Mouse (Mus musculus): ENCODE measurements at regions not wholly inside any gene's neighbourhood (a gene's known extent, or its start where the extent isn't known, plus 50 kb on each side); places are given as distances from the start of the nearest gene placed in this dataset.

DNA sequence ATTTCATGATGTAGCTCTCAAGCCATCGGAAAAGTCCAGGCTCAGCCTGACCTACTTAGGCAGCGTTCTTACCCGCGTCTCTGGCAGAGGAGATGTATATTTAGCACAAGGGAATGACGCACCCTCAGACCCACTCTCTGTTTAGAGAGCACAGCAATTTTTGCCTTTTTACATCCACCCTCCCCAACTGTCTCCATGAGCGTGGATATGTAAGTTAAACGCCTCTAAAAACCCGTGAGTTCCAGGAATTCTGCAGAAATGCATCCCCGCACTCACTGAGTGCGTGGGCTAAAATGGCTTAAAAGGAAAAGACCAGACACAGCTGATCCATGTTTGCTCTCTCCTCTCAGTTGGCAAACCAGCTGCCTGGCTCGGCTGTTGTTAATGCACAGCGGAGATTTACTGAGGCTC lies 267.8 kb upstream of the Arid1b start:
- no peak for DNase-seq

DNA sequence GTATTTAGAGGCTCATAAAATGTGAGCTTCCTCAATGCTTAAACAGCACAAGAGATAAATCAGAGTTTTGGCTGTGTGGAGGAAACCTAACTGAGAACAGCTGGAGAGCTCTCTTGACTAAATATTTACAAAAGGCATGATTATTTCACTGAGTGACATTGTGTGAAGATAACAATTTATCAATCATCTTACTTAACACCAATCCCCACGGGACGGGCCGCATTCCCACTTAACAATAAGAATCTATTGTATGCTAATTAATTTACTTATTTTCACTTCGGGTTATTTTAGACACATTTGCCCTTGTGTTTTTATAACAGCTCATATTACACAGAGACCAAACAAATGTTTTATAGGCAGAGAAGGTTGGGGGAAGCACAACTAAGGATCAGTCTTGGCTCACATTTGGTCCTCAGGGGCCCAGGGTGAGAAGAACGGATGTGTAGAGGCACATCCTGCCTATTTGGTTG lies 259.7 kb upstream of the Arid1b start:
- DNase-seq: no peak

DNA sequence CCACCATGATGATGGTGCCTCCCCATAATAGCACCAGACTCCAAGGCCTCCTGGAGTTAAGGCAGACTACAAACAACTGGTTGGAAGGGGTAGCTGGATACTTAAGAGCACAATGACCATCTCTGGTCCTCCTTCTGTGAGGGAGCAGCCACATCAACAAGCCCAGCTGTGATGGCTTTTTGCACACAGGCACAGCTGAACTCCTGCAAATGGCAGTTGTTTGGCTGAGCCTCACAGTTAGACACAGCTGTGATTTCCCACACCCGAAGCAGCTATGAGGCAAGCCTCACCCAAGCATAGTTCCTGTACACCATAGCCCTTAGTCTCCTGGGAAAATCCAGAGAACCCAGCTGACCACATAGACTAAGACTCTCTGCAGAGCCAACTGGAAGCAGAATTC lies 258.9 kb upstream of the Arid1b start:
- DNase-seq: no peak

DNA sequence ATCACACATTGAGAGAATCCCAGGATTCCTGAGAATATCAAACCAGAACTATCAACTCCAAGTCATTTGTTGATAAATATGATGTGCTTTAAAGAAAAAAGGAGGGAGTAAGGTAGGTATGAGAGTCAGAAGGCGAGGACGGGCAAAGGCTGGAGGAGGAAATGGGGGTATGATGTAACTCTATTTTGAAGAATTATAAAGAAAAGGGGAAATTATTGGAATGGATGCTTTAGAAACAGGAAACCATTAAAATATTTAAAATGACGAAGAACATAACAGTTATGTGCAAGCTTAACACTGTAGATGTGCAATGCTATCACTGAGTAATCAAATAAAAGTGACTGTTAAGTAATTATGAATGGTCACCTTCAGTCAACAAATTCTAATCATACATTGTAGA lies 257.4 kb upstream of the Arid1b start:
- DNase-seq: no peak

DNA sequence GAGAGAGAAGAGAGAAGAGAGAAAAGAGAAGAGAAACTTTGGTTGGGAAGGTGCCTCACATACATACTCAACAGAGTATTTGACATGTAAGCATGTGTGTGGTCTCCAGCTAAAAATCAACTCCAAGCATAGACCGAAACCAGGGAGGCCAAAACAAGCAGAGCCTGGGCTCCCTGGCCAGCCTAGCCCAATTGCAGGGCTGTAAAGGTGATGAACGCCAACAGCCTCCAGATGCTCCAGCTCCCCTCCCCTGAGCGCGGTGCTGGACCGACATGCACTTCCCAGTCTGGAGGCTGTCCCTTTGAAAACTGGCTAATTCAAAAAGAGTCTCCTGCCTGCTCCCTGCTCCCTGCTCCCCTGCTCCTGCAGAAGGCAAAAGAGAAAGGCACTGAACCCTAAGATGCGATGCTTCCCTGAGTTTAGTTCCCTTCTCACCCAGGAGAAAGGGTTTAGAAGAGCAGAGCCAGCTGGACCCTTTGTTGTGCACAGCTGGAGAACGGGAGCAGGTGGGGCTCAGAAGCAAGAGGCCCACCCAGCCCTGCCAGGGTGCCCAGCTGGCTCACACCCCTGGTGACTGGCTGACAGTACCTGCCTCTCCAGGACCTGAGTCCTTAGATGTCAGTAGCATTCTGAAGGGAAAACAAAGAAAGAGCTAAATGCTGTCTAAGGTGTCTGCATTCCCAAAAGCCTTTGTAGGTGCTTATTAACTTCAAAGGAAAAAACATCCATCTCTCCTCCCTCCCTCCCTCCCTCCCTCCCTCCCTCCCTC lies 255.2 kb upstream of the Arid1b start:
- DNase-seq: peak; percentile 5

DNA sequence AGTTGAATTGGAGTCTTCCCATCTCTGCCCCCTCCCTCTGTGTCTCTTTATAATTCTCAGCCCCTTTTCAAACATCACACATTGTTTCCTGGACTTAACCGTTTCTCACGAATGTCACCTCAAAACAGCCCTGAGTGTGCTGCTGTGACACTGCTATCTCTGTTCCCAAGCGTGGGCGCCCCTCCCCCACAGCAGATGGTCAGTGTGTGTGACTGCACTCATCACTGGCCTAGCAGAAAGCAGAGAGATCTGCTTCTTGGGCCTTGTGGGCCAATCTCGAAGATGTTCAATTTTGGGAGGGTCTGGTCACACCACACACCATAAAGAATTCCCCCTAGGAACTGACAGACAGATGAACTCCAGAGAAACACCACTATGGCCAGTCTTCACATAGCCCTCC lies 253.3 kb upstream of the Arid1b start:
- no peak for DNase-seq

DNA sequence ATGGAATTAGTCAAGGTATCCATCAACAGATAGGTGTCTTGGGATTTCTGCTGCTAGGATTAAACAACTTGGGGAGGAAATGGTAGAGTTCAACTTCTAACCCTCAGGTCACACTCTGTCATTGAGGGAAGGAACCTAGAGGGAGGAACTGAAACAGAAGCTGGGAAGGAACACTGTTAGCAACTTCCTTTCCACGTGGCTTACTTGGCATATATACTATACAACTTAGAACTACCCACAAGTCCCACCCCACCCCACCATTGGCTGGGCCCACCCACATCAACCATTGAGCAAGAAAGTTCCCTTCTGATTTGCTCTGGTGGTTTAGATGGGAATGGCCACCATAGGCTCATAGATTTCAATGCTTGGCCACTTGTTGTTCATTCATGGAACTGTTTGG lies 251.8 kb upstream of the Arid1b start:
- no peak for DNase-seq

DNA sequence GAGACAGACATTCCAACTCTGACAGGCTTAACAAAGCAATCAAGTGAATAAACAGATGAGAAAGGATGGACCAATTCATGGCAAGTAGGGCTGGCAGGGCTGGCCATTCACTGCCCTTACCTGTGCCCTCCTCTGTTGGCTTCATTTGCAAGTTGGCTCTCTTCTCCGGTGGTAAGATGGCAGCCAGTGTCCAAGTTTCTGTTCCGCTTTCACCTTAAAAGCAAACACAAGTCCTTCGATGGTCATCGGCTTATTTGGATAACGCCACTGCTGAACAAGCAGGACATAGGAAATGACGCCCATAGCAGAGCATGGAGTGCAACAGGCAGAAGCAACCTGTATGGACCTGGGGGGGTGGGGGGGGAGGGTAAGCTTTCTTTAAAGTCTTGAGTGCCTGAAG lies 231.2 kb upstream of the Arid1b start:
- DNase-seq: no peak

DNA sequence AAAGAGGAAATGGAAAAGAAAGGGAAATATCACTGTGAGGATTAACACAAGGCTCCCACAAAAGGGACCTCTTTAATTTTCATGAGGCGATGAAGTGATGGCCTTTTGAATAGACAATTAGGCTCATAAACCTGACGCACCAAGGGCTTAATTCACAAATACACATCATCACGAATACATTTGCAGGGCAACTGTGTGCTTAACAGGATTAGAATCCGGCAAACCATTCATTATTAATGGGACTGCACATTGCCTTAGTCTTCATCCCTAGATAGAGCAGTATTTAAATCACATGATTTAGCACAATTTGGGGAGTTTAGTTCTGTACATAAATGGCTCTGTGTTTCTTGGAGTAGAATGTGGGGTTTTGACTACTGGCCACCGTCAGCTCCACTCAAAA lies 228.4 kb upstream of the Arid1b start:
- no peak for DNase-seq

DNA sequence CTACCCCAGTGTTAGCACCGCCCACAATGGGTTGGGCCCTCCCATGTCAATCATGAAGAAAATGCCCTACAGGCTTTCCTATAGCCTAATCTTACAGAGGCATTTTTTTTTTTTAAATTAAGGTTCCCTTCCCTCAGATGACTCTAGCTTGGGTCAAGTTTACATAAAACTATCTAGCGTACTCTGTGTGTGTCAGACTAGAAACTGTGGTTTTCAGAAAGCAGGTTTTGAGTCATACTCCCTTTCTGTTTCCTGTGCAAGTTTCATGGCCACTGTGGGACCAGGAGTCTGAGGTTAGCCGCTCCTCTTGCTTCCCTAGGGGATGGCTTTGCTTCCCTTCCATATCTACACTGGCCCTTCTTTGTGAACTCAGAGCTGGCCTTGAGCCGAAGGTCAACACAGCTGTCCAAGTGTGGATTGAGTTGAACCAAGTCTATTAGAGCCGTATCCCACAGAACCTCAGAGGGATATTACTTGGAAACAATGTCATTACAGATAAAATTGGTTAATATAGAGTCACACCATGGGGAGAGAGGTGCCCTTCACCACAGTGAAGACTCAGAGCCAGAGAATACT lies 226.1 kb upstream of the Arid1b start:
- DNase-seq: no peak

DNA sequence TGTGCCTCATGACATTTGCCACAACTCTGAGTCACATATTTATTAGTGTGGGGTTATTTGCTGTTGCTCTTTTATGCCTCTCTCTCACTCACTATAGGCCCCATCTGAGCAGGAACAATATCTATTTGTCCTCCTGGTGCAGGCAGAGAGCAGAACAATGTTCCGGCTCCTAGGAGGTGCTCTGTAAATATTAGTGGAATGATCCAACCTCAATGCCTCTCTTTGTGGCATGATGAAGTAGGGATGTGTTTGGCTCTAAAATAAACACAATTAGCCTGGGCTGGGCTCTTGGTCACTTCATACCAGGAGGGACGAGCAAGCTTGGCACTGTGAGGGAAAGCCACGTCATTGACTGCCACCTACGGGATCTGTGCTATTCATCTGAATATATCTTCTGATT lies 224.8 kb upstream of the Arid1b start:
- DNase-seq: no peak

DNA sequence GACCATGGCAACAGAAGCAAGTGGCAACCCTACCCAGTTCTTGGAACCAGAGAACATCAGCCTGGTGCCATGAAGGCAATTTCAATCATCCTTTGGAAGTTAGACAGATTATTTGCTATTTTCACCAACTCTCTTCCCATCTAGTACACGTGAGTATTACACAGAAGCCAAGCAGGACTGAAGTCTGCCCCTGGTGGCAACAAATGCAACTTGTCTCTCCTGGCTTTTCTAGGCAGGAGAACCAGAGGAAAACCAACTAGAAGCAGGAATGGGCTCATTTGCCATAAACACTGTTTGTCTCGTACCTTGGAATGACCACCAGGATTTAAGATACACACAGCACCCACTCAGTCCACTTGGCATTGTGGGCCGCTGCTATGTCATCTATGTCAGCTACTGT lies 224.1 kb upstream of the Arid1b start:
- DNase-seq: no peak

DNA sequence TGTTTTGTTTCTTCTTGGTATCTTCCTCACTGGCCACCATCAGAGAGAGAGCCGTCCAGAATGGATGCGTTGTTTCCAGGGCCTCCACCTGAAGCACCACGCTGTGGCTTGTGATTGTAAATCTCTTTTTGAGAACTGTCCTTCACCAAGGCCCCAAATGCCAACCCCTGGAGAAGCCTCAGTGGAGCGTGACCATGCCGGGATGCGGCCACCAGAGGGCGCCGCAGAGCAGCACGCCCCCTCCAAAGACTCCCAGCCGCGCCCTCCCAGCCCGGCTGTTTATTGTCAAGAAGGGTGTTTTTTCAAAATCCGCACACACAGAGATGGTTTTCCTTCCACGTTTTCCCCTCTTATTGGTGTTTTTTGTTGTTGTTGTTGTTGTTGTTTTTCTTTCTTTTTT lies 216.0 kb upstream of the Arid1b start:
- peak; percentile 71 for DNase-seq

DNA sequence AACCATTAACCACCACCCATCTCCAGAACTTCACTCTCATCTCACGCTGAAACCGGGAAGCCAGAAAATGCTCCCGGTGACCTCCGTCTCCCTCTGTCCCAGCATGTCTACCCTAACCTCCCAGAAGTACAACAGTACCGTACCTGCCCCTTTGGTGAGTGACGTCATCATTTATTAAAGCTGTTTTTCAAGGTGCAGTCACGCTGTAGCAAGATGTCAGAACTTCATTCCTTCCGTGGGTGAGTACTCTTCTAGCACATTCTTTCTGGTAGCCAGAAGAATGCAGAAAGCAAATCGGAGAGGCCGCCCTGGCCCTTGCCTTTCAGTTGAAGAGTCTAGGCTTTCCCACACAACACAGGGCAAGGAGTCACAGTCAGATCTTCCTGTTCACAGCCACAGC lies 215.1 kb upstream of the Arid1b start:
- DNase-seq: no peak

DNA sequence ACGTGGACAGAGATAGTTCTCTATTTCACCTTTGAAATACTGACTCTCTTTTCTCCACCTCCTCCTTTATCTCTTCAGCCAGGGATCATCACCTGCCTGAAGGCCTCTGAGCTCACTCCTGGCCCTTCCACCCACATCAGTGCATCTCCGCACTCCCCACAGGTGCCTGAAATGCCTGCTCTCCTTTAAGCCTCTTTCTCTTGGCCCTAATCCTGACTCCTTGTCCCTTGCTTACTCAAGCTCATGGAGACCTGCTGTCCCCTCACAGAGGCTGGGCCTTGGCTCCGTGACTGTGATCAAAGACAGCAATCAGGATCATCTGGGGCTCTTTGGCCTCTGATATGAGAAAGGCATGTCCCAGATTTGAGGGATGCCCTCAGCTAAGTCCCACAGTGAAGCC lies 212.5 kb upstream of the Arid1b start:
- DNase-seq: no peak

DNA sequence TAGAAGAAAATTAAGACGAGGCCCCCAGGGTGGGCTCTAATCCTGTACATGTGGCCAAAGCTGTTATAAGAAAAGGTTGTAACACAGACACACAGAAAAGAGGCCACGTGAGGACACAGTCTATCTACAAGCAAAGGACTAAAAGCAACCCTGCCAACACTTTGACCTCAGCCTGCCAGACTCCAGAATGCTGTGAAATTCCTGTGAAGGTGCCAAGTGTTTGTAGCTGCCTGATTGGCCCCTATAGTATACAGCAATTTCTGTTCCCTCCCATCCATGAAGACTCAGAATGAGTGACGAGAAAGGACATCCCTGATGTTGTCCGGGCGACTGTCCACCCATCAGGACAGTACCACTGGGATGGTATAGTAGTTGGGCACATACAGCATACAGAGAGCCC lies 209.8 kb upstream of the Arid1b start:
- no peak for DNase-seq

DNA sequence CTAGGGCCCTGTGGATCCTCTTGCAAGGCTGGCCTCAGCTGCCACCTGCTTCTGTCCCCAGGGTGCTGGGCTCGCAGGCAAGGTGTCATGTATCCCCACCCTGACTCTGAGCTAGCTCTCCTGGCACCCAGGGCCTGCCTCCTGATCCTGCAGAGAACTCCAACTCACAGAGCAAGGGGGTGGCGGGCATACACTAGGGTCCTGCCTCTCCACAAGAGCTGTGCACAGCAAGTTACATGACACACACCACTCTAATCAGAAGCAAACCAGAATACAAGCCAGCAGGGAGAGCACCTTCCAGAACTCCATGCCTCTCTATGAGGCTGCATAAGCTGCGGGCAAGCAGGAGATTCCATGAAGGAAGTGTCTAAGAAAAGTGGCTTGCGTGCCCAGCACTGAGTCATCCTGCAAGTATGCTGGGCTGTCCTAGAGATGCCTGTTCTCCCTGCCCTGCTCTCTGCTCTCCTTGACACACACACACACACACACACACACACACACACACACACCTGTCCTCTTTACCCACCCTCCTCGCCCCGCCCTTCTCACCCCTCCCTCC lies 208.8 kb upstream of the Arid1b start:
- no peak for DNase-seq

DNA sequence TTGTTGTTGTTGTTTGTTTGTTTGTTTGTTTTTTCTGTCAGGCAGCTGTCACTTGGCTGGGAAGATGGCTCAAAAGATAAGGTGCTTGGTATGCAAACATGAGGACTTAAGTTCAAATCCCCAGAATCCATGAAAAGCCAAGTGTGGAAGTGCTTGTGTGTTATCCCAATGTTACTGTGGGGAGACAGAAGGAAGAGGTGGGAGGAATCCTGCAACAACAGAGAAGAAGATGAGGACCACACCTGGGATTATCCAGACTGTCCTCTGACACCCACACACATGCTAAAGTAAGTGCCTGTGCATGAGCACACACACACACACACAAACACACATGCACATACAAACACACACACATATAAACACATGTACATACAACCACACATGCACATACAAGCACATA lies 207.6 kb upstream of the Arid1b start:
- no peak for DNase-seq

DNA sequence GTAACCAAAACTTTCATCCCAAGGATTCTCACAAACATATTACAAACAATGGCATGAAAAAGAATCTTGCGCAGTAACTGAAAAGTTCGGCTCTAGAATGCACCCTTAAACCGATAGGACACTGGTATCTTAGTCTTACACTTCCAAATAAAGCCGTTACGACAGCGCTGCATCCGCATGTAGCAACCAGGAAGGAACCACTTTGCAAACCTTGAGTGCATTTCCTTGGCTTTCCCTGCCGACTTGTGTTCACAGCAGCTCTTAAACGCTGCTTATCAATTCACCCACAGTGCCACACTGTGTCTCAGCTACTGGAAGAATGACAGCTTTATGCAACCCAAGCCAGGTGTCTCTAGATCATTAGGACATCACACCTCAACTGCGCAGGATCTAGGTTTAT lies 202.3 kb upstream of the Arid1b start:
- DNase-seq: no peak

DNA sequence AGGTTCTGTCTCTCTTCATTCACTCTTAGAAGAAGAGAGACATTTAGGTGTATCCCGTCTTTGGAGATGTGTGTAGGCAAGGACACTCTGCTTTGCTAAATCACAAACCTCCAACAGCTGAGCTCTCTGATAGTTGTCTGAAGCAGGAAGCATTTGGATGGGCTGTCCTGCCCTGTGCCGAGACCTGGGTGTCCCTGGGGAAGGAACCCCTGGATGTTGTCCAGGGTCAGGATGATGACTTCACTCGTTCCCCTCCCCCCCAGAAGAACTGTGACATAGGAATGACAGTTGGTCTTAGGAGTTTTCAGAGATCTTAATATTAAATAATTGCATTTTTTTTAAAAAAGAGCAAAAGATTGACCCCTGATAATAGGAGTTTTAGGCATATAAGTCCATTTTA lies 197.9 kb upstream of the Arid1b start:
- DNase-seq: no peak

DNA sequence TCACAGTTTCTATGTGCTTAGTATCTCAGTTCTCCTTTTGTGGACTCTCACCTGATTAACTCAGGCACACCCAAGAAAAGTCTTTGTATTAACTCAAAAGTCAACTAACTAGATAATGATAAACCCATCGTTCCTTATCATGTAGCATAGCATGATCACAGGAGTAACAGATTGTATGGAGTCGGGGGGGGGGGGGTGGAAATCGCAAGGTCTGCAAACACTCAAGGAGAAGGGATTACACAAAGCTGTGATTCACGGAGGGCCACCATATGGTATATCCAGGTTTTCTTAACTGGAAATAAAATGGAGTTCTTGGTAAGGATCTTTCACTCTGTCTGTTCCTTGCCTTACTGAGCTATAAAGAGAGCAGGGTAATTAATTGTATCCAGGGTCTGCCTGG lies 190.1 kb upstream of the Arid1b start:
- DNase-seq: no peak

DNA sequence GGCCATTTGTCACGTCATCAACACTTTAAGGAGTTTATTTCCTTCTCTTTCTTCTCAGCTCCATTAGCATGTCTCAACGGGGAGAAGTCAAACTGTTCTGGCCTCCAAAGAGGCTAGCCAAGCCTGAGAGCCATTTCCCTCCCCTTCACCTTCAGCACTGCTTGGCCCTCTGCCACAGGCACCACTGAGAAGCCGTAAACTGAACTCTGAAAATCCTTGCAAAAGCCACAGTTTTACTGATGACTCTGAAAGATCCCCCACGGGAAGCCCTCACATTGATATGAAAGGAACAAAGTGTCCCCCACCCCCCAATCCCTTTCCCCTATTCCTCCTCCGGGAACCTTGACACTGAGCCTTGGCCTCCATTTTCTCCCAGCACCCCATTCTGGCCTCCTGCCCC lies 188.1 kb upstream of the Arid1b start:
- no peak for DNase-seq

DNA sequence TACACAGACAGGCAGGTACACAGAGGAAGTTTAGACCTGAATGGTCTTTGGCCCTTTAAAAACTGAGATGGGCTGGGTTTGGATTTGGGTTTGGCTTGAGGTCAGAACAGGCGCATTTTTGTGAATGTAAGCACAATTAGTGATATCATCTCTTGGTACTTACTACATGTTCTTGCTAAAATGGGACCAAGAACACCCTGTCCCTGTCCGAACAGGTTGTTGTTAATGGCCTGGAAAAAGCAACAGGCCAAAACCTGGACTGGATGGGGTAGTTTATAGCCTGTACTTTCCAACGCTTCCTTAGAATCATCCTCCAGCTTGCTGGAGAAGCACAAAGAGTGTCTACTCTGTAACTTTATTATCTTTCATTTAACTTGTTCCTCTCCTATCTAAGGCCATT lies 185.2 kb upstream of the Arid1b start:
- no peak for DNase-seq

DNA sequence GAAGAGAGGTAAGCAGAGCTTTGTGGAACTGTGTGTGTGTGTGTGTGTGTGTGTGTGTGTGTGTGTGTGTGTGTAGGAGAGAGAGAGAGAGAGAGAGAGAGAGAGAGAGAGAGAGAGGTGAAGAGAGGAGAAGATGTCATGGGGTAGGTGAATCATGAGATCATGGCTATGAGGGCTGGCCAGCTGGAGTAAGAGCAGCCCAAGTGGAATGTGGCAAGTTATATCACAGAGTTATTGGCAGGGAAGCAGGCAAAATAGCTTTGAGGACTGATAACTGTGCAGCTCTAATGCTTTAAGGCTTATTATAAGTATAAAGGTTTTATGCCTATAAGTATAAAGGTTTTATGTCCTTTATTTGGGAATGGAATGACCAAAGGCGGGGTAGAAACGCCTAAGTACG lies 180.9 kb upstream of the Arid1b start:
- DNase-seq: no peak

DNA sequence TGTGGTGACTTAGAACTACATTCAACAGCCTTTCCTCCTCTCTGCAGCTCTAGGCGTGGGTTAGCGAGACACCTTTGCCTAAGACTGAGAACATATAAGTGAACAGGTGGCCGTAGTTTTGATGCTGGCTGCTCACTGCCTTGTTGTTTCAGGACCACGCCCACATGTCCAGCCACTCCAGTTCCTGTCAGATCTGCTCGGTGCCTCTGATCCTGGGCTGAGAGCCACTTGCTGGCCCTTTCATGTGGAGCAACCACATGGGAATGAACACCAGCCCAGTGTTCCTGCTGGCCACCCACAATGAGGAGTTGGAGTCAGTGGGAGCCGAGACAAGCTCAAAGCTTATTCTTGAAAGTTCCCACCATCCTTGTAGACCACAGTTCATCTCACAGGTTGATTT lies 180.5 kb upstream of the Arid1b start:
- DNase-seq: no peak
